ENCODE assay signal across 8 mouse cellular contexts in genomic region chr11:78696777-78697752, GRCm38 (mm10). TPM values are rescaled to one million over a fixed set of nuclear protein-coding genes. Genes with fewer than 3 reads are reported as not detected.
DNase-seq lines count a peak whose midpoint lies in the region; ATAC-seq and TF ChIP-seq lines count a peak whose summit lies in the region.

TSS of gene Nlk (minus strand) at chr11:78697373.

- H3K9ac ChIP-seq in heart, embryonic 11.5 days (ENCODE audit: low read depth, low read length): peak within 1 kb of the TSS; percentile 88
- H3K9ac ChIP-seq in kidney, embryonic 16.5 days (replicated peaks; ENCODE audit: low read length): peak within 1 kb of the TSS; percentile 86
- H3K9ac ChIP-seq in liver, adult 2 months (ENCODE audit: low read depth, low read length): peak within 1 kb of the TSS; percentile 70

- H3K36me3 ChIP-seq in C2C12 (ENCODE audit: control insufficient read depth, insufficient read depth) (peaks cover 5% of the 10 kb centered on the region), myocyte (ENCODE audit: control insufficient read depth, insufficient read depth) (no peaks in the 10 kb centered on the region)
- peaks cover 3% of the 10 kb centered on the region; the same call in 1 of the 2 replicates for H3K36me3 ChIP-seq in erythroblast, embryonic 14.5 days (ENCODE audit: control insufficient read depth)
- no peaks in the 10 kb centered on the region for H3K36me3 ChIP-seq in heart, embryonic 11.5 days (ENCODE audit: control insufficient read depth, insufficient read depth, low read length)
- no peaks in the 10 kb centered on the region for H3K36me3 ChIP-seq in kidney, embryonic 16.5 days (ENCODE audit: insufficient read depth, low read length)
- no peaks in the 10 kb centered on the region for H3K36me3 ChIP-seq in liver, adult 2 months (ENCODE audit: control insufficient read depth, insufficient read depth, low read length)
- H3K36me3 ChIP-seq in splenic B cell, adult 2 months (ENCODE audit: control insufficient read depth, insufficient read depth, low read length, poor library complexity, severe bottlenecking): no peaks in the 10 kb centered on the region

- H3ac ChIP-seq in C2C12 (ENCODE audit: control insufficient read depth, insufficient read length, low read depth) (peak within 1 kb of the TSS; percentile 81), myocyte (ENCODE audit: control insufficient read depth, insufficient read length) (peak within 1 kb of the TSS; percentile 3)

- peak within 1 kb of the TSS; percentile 87 for H3K27ac ChIP-seq in heart, embryonic 11.5 days (ENCODE audit: low read depth, low read length)
- peak within 1 kb of the TSS; percentile 82 for H3K27ac ChIP-seq in kidney, embryonic 16.5 days (ENCODE audit: low read length)
- peak within 1 kb of the TSS; percentile 42; the same call in 1 of the 2 replicates for H3K27ac ChIP-seq in liver, adult 2 months (replicated peaks; ENCODE audit: insufficient read depth, low read depth, low read length)

- H3K4me3 ChIP-seq in C2C12 (ENCODE audit: insufficient read depth, poor library complexity, severe bottlenecking) (peak within 1 kb of the TSS; percentile 86), myocyte (peak within 1 kb of the TSS; percentile 58)
- H3K4me3 ChIP-seq in erythroblast, embryonic 14.5 days (replicated peaks): peak within 1 kb of the TSS; percentile 78
- peak within 1 kb of the TSS; percentile 86 for H3K4me3 ChIP-seq in heart, embryonic 11.5 days (ENCODE audit: low read depth, low read length)
- peak within 1 kb of the TSS; percentile 88 for H3K4me3 ChIP-seq in kidney, embryonic 16.5 days (ENCODE audit: low read length)
- peak within 1 kb of the TSS; percentile 75 for H3K4me3 ChIP-seq in liver, adult 2 months (ENCODE audit: insufficient read depth, low read depth, low read length)

- peaks cover 23% of the 10 kb centered on the region for H3K4me1 ChIP-seq in erythroblast, embryonic 14.5 days (ENCODE audit: control insufficient read depth)
- peaks cover 19% of the 10 kb centered on the region for H3K4me1 ChIP-seq in heart, embryonic 11.5 days (ENCODE audit: control insufficient read depth, insufficient read depth, low read length)
- H3K4me1 ChIP-seq in kidney, embryonic 16.5 days (ENCODE audit: insufficient read depth, low read length): peaks cover 28% of the 10 kb centered on the region
- H3K4me1 ChIP-seq in liver, adult 2 months (ENCODE audit: control insufficient read depth, insufficient read depth, low read length): peaks cover 6% of the 10 kb centered on the region; the same call in 1 of the 2 replicates

- H3K9me3 ChIP-seq in erythroblast, embryonic 14.5 days (ENCODE audit: control insufficient read depth, low read length): no peaks in the 10 kb centered on the region
- H3K9me3 ChIP-seq in heart, embryonic 11.5 days (replicated peaks; ENCODE audit: control insufficient read depth, low read length): no peaks in the 10 kb centered on the region
- no peaks in the 10 kb centered on the region for H3K9me3 ChIP-seq in kidney, embryonic 16.5 days (ENCODE audit: low read length)

- TF ChIP-seq POLR2A in brain, embryonic 14.5 days (IDR thresholded peaks at IDR 0.05; ENCODE audit: borderline replicate concordance, extremely low read depth, insufficient read depth, insufficient read length, poor library complexity, severe bottlenecking): peak; percentile 66; the same call in 1 of the 2 replicates
- TF ChIP-seq POLR2A in liver, adult 2 months (IDR thresholded peaks at IDR 0.05; ENCODE audit: extremely low read depth, insufficient read depth, low read length): peak; percentile 78; the same call in 1 of the 2 replicates
- peak; percentile 93 for TF ChIP-seq POLR2A in myocyte (IDR thresholded peaks at IDR 0.05; ENCODE audit: insufficient read length, low read depth)

- H3K79me2 ChIP-seq in C2C12 (ENCODE audit: control insufficient read depth, insufficient read depth) (peaks cover 49% of the 10 kb centered on the region), myocyte (ENCODE audit: control insufficient read depth, insufficient read depth) (peaks cover 26% of the 10 kb centered on the region)
- peaks cover 10% of the 10 kb centered on the region for H3K79me2 ChIP-seq in liver, adult 2 months (ENCODE audit: control insufficient read depth, insufficient read depth, low read length)

- ATAC-seq in heart, embryonic 11.5 days (replicated peaks; ENCODE audit: insufficient number of reproducible peaks, low FRiP score, low TSS enrichment): peak; percentile 99
- peak; percentile 100 for ATAC-seq in kidney, embryonic 16.5 days (ENCODE audit: low FRiP score, low TSS enrichment)

- peaks cover 33% of the 10 kb centered on the region for H3K79me3 ChIP-seq in C2C12 (ENCODE audit: low read depth)

- 0% methylated on average over 49 of the region's 65 CpGs for WGBS in heart, embryonic 11.5 days (ENCODE audit: insufficient replicate concordance)
- under 1% methylated on average over 51 of the region's 65 CpGs for WGBS in kidney, embryonic 16.5 days
- WGBS in liver, adult 2 months: 1% methylated on average over 50 of the region's 65 CpGs

- peak within 1 kb of the TSS; percentile 84 for H3K4me2 ChIP-seq in heart, embryonic 11.5 days
- H3K4me2 ChIP-seq in kidney, embryonic 16.5 days (replicated peaks; ENCODE audit: low read depth, low read length): peak within 1 kb of the TSS; percentile 57
- H3K4me2 ChIP-seq in myocyte (ENCODE audit: low read depth): peak within 1 kb of the TSS; percentile 98

- TF ChIP-seq CTCF in C2C12 (IDR thresholded peaks at IDR 0.05; ENCODE audit: control insufficient read depth, insufficient read depth, insufficient read length): no peak
- TF ChIP-seq CTCF in brain, embryonic 14.5 days (IDR thresholded peaks at IDR 0.05; ENCODE audit: borderline replicate concordance, extremely low read depth, insufficient read depth, insufficient read length): no peak
- TF ChIP-seq CTCF in liver, adult 2 months (IDR thresholded peaks at IDR 0.05; ENCODE audit: low read depth, low read length): no peak

- peak; percentile 100 for DNase-seq in brain, embryonic 14.5 days (ENCODE audit: low read depth)
- peak; percentile 93 for DNase-seq in liver, adult 2 months (ENCODE audit: extremely low read depth, low read depth, low spot score)
- DNase-seq in splenic B cell, adult 2 months (ENCODE audit: low read depth, low spot score): peak; percentile 99

- H3K27me3 ChIP-seq in C2C12 (ENCODE audit: control insufficient read depth, insufficient read depth, insufficient read length): no peaks in the 10 kb centered on the region
- peaks cover 8% of the 10 kb centered on the region for H3K27me3 ChIP-seq in erythroblast, embryonic 14.5 days (ENCODE audit: control insufficient read depth)
- H3K27me3 ChIP-seq in heart, embryonic 11.5 days (ENCODE audit: control insufficient read depth, insufficient read depth, low read length): no peaks in the 10 kb centered on the region
- no peaks in the 10 kb centered on the region for H3K27me3 ChIP-seq in kidney, embryonic 16.5 days (ENCODE audit: insufficient read depth, low read length)
- H3K27me3 ChIP-seq in liver, adult 2 months (ENCODE audit: control insufficient read depth, insufficient read depth, low read length): no peaks in the 10 kb centered on the region
- no peaks in the 10 kb centered on the region for H3K27me3 ChIP-seq in myocyte (ENCODE audit: control insufficient read depth, insufficient read depth, insufficient read length)
- no peaks in the 10 kb centered on the region for H3K27me3 ChIP-seq in splenic B cell, adult 2 months (ENCODE audit: control insufficient read depth, insufficient read depth, low read length, poor library complexity, severe bottlenecking)

TF ChIP-seq in C2C12, 6 proteins besides CTCF, POLR2A, EP300 and RAD21:
- TF ChIP-seq MAX (IDR thresholded peaks at IDR 0.05): peak; percentile 35
- no peak for TF ChIP-seq MYOG (IDR thresholded peaks at IDR 0.05; ENCODE audit: control insufficient read depth, extremely low read depth, insufficient read length)

TF ChIP-seq in myocyte, 11 proteins besides CTCF, POLR2A, EP300 and RAD21:
- TF ChIP-seq POLR2AphosphoS2 (IDR thresholded peaks at IDR 0.05; ENCODE audit: insufficient read length, low read depth) (peak; percentile 92), TCF3 (IDR thresholded peaks at IDR 0.05; ENCODE audit: insufficient read length, low read depth) (no peak), E2F4 (IDR thresholded peaks at IDR 0.05; ENCODE audit: insufficient read depth) (no peak), SRF (IDR thresholded peaks at IDR 0.05; ENCODE audit: control insufficient read depth, insufficient read length, low read depth) (peak; percentile 63), CEBPB (IDR thresholded peaks at IDR 0.05; ENCODE audit: insufficient read depth, poor library complexity, severe bottlenecking) (no peak), MYOG (IDR thresholded peaks at IDR 0.05; ENCODE audit: control insufficient read depth in 1 of 3, insufficient read depth in 1 of 3, insufficient read length in 2 of 3, low read depth in 2 of 3) (peak in 1 of 3 experiments; percentile 19), MYOD1 (IDR thresholded peaks at IDR 0.05; ENCODE audit: control insufficient read depth in 1 of 3, insufficient read length in 2 of 3, low read depth in 2 of 3) (peak in 1 of 3 experiments; percentile 33), MAX (IDR thresholded peaks at IDR 0.05; ENCODE audit: low read depth) (no peak)

RNA-seq across cellular contexts. Expression of gene Nlk, which starts in this region (rescaled TPM):
- polyA plus RNA-seq in C2C12 (2012; fragmentation: generic; extraction: Trizol) (5.9 TPM), myocyte (2012; fragmentation: generic; extraction: Trizol) (5.0 TPM)
- 41.0 and 50.6 TPM in 2 replicates for polyA plus RNA-seq in brain, embryonic 14.5 days (2012; rRNA removed)
- polyA plus RNA-seq in erythroblast, embryonic 14.5 days (2012): 0.15 and 0.17 TPM in 2 replicates
- polyA plus RNA-seq in heart, embryonic 11.5 days (2014; fragmentation: Nextera tagmentation; extraction: Ambion mirVana): 16.1 and 16.6 TPM in 2 replicates
- 14.3 and 16.3 TPM in 2 replicates for polyA plus RNA-seq in kidney, embryonic 16.5 days (2015; fragmentation: Nextera tagmentation; extraction: Ambion mirVana)
- 7.0 and 7.5 TPM in 2 replicates for total RNA-seq in liver, adult 2 months (2014; rRNA removed)
- 4.8 and 5.5 TPM in 2 replicates for polyA plus RNA-seq in liver, adult 2 months (2012; rRNA removed)

Comparison
In these comparisons a context has a peak if more than half of its experiments do, and no peak if none do; other contexts are left out.
1. Peak in every context shown above with its lines: DNase-seq, ATAC-seq, H3K4me3 ChIP-seq and H3K27ac ChIP-seq.